Mouse (Mus musculus) gastrocnemius, postnatal 25 days (tissue): ENCODE data around the gene Cd37. TPM values are rescaled to one million over a fixed set of nuclear protein-coding genes. Genes with fewer than 3 reads are reported as not detected.
A peak's percentile ranks its signal among the peaks of the same experiment; 100 is the strongest.

Experiments
- DNase-seq: peaks from one replicate; pipeline ENCODE4 v3.0.0; 2022
- total RNA-seq, 2 experiments: library from RNA; stranded (reverse); gene quantifications; 1 replicate in 1 of 2; 2 replicates in 1 of 2; pipeline ENCODE4 v1.2.3; 2021

Cd37 gene
- total RNA-seq, 2 experiments from 2014 or later, result 1.3 to 2.0 TPM

- peak; percentile 79 for DNase-seq
Measured at GRCm38 (mm10) chr7:45204380-45205143, 34.4 kb downstream of the Cd37 start, which contains the start of gene Ccdc155. Ccdc155 (minus strand) TSS chr7:45204892.

DNA sequence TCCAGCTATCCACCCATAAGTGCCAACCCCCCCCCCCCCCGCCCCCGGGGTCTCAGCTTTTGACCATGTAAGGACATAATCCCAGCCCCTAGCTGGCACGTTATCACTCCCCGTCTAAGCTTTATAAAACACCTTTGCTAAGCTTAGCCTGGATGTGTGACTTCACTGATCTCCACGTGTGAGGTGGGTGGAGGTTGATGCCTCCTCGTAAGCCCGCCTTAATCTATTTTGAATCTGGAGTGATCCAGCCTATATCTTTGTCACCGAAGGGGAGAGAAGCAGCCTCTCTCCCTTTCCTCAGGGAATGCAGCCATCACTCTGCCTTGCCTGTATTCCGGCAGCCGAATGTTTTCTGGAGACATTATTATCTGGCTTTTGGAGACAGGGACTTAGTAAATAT is 36.3 kb downstream of the Cd37 start:
- DNase-seq, result no peak

- no peak for DNase-seq
Measured at GRCm38 (mm10) chr7:45198961-45199360, 40.0 kb downstream of the Cd37 start.

- DNase-seq, result peak; percentile 60
Measured at GRCm38 (mm10) chr7:45198435-45198834, 40.5 kb downstream of the Cd37 start.

DNA sequence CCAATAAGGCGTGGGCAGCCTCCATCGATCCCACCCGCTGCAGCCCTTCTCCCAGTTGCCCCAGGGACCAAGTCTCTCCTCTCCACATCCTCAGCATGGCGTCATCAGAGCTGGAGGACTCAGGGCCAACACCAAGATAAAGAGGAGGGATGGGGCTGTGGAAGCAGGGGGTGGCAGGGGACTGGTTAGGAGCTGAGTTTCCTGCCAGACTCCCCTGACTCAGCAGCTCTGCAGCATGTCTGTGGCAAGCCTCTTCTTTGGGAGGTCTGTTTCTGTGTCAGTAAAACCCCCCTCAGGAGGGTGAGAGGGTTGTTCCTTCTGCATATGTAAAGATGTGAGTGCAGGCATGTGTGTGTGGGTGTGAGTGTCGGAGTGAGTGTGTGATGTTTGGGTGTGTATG is 41.9 kb downstream of the Cd37 start:
- DNase-seq, result no peak

DNA sequence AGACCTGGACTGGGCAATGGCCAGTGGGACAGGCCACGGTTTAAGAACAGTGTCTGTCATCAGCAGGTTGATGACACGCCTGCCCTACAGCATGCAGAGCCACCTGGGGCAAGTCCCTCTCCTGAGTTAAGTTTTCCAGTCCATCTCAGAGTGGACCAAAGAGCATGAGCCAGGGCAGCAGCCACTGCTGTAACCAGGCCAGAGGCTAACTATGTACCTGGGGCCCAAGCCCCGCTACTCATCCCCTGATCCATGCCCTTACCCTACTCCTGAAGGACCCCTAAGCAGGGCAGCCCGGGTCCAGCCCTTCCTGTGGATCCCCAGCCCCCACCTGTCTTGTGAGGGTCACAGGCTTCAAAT is 42.8 kb downstream of the Cd37 start:
- DNase-seq, result no peak

DNA sequence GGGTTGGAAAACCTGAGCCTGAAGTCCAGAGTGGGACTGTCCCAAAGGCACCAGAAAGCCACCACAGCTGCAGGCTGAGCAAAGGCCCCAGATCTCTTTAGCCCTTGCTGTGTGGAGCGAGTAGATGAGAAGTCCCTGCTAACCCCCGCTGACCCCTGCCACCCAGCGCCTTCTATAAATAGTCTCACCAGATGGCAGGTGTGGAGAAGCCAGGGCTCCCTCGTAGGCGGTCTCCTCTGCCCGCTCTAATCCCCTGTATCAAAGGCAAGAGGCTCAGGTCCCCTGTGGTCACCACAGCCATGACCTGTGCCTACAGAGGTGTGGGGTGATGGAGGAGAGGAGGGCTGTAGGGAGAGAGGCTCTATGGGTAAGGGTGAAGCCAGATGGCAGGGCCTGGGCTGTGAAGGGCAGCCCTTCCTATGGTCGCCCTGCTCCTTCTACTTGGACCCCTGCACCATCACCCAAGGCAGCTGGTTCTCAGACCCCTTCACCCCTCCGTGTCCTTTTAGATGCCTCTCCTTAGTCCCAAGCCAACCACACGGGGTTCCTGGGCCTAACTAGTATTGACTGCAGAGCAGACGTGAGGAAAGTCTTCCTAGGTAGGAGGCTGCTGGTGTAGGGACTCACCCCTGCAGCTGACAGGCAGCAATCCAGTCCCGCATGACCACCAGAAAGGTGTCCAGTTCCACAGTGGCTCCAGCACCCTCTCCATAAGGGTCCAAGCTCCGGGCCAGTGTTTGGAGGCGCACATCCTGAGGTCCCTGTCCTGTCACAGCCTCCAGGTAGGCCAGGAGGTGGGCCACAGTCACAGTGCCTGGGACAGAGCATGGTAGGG is 43.4 kb downstream of the Cd37 start:
- DNase-seq, result peak; percentile 48

- DNase-seq, result no peak
Measured at GRCm38 (mm10) chr7:45193871-45194785, 44.8 kb downstream of the Cd37 start.

- no peak for DNase-seq
Measured at GRCm38 (mm10) chr7:45193406-45193805, 45.5 kb downstream of the Cd37 start.

DNA sequence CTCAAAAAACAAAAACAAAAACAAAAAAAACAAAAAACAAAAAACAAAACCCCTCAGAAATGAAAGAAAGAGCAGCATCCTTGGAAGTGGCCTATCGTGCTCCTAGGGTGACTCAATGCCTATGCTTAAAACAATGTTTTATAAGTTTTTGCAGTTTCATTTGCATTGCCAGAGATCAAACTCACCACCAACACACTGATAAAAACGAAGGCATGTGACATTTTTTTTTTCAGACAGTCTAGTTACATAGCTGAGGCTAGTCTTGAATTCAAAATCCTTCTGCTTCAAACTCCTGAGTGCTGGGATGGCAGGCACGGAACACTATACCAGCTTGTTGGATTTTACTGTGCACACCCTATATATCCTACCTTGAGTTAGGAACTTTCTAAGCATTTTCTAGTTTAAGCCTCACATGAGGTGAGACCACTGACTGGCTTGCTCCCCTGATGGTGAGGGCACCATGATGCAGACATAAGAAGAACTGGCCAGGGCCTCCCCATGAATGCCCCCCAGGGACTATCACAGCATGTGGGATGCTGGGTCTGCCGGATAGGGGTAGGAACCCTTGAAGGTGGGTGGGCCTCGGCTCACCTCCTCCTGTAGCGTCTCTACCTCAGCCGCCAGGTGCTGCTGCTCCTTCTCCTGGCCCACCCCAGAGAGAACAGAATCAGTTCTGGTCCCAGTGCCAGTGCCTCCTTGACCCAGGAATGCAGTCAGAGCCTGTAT is 46.2 kb downstream of the Cd37 start:
- DNase-seq, result no peak

- peak; percentile 77 for DNase-seq
Measured at GRCm38 (mm10) chr7:45191803-45192363, 47.0 kb downstream of the Cd37 start.

DNA sequence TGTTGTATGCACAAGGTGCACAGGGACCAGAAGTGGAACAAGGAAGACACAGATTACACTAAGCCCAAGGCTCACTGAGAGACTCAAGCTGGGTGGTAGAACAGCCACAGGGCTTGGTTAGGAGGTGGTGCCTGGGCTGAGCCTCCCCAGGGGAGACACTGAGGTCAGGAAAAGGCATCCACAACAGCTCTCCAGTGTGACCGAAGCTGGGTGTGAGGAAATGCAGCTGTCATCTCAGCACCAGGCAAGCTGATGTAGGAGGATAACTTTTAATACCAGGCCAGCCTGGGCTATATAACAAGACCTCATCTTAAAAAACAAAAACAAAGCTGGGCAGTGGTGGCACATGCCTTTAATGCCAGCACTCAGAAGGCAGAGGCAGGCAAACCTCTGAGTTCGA is 47.8 kb downstream of the Cd37 start:
- no peak for DNase-seq

DNA sequence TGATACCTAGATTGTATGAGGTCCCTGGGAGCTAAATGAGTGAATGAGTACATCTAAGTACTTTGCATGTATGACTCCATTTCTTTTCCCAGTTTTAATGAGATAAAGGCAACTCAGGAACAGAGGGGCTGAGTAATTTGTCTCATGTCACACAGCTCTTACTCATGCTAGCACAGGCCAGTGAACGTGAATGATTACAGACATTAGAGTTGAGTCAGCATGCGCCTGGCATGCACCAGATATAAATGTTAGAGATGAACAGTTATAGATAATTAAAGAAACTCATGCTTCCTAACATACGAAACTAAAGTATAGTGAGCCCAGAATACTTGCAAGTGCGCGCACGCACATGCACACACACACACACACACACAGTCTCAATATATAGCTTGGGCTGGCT is 48.7 kb downstream of the Cd37 start:
- no peak for DNase-seq

- no peak for DNase-seq
Measured at GRCm38 (mm10) chr7:45189600-45189999, 49.3 kb downstream of the Cd37 start.

DNA sequence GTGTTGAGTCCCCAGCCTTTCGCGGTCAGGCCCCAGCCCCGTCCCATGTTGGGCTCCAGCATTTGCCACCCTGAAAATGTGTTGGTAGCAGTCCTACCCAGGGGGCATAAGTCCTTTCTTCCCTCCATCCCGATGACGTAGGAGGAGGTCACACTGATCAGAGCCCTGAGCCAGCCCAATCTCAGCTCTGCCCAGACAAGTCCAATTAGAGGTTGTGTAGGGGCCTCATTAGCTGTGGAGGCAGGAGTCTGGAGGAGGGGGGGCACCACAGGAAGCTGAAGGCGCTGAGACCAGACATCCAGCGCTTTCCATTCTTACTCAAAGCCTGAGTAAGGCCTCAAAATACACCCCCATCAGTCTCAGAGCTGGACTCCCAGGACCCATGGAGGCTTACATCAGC is 53.0 kb downstream of the Cd37 start:
- DNase-seq, result no peak

DNA sequence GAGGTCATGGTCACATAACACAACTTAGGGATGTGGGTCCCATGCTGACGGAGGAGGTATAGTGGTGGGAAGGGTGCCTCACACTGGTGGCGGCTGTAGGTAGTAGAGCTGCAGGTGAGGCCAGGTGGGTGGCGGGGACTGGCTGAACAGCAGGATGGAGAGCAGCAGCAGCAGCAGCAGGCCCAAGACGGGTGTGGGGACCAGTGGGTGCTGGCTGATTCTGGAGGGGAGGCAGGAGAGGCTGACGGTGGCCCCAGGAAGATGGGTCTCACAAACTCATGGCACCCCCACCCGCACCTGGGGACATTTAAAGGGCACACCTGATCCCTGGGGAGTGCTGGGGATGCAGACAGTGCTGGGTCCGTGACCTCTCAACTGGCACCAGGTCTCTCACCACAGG is 55.2 kb downstream of the Cd37 start:
- no peak for DNase-seq

Other genes with a start within 250 kb of the Cd37 start
- gene Irf3, start 241.5 kb downstream of the Cd37 start, total RNA-seq, result 10 to 100 TPM; 16.1 to 20.9 TPM
- gene Bcl2l12, start 240.4 kb downstream of the Cd37 start, total RNA-seq, result 1 to 10 TPM; 7.4 to 9.6 TPM
- gene Scaf1, start 222.8 kb downstream of the Cd37 start, total RNA-seq, result 10 to 100 TPM; 35.8 to 38.1 TPM
- 10 to 100 TPM; 22.5 to 30.6 TPM for gene Rras, start 221.2 kb downstream of the Cd37 start, total RNA-seq
- gene Prr12, start 186.2 kb downstream of the Cd37 start, total RNA-seq, result 10 to 100 TPM; 14.1 to 16.1 TPM
- gene Nosip, start 176.7 kb downstream of the Cd37 start, total RNA-seq, result 10 to 100 TPM; 30.8 to 31.6 TPM
- gene Prrg2, start 176.4 kb downstream of the Cd37 start, total RNA-seq, result 1 to 10 TPM; 6.9 to 9.1 TPM
- 10 to 100 TPM; 24.0 to 32.8 TPM for gene Rcn3, start 146.9 kb downstream of the Cd37 start, total RNA-seq
- gene Fcgrt, start 135.3 kb downstream of the Cd37 start, total RNA-seq, result 10 to 100 TPM; 40.3 to 54.5 TPM
- gene Rps11, start 114.7 kb downstream of the Cd37 start, total RNA-seq, result 100 to 1,000 TPM; 413 to 448 TPM
- 100 to 1,000 TPM; 520 to 561 TPM for gene Rpl13a, start 110.4 kb downstream of the Cd37 start, total RNA-seq
- gene Gm45713, start 102.9 kb downstream of the Cd37 start, total RNA-seq, result not detected
- 1 to 10 TPM; 4.2 TPM for gene Flt3l, start 102.7 kb downstream of the Cd37 start, total RNA-seq
- 10 to 100 TPM; 32.0 to 38.1 TPM for gene Pih1d1, start 84.8 kb downstream of the Cd37 start, total RNA-seq
- gene Aldh16a1, start 84.5 kb downstream of the Cd37 start, total RNA-seq, result 10 to 100 TPM; 15.6 to 15.9 TPM
- gene Slc17a7, start 75.2 kb downstream of the Cd37 start, total RNA-seq, result 1 to 10 TPM; 1.1 to 2.5 TPM
- not detected for gene Gfy, start 59.5 kb downstream of the Cd37 start, total RNA-seq
- not detected for gene Pth2, start 58.1 kb downstream of the Cd37 start, total RNA-seq
- under 1 TPM; 0.19 to 0.23 TPM for gene Ccdc155, start 34.2 kb downstream of the Cd37 start, total RNA-seq
- not detected for gene Dkkl1, start 27.0 kb downstream of the Cd37 start, total RNA-seq
- 1 to 10 TPM; 2.5 to 2.8 TPM for gene Tead2, start 23.4 kb downstream of the Cd37 start, total RNA-seq
- gene Slc6a16, start 2.0 kb upstream of the Cd37 start, total RNA-seq, result not detected
- not detected for gene Slc6a21, start 38.4 kb upstream of the Cd37 start, total RNA-seq
- 10 to 100 TPM; 17.0 to 18.3 TPM for gene Trpm4, start 94.7 kb upstream of the Cd37 start, total RNA-seq
- gene Hrc, start 96.2 kb upstream of the Cd37 start, total RNA-seq, result 100 to 1,000 TPM; 812 to 910 TPM
- gene Ppfia3, start 127.9 kb upstream of the Cd37 start, total RNA-seq, result under 1 TPM; 0.18 to 0.38 TPM
- under 1 TPM in 1 of 2 experiments, not detected in 1; 0.67 TPM for gene Lin7b, start 131.5 kb upstream of the Cd37 start, total RNA-seq
- 10 to 100 TPM; 76.1 to 78.0 TPM for gene Snrnp70, start 156.6 kb upstream of the Cd37 start, total RNA-seq
- gene Kcna7, start 166.5 kb upstream of the Cd37 start, total RNA-seq, result 100 to 1,000 TPM in 1 of 2 experiments, 10 to 100 TPM in 1; 73.7 to 107 TPM
- 1 to 10 TPM; 3.9 to 6.6 TPM for gene Ntf5, start 174.6 kb upstream of the Cd37 start, total RNA-seq
- gene Lhb, start 181.7 kb upstream of the Cd37 start, total RNA-seq, result 1 to 10 TPM in 1 of 2 experiments, not detected in 1; 1.6 TPM
- 100 to 1,000 TPM; 243 to 327 TPM for gene Gys1, start 195.7 kb upstream of the Cd37 start, total RNA-seq
- gene Ruvbl2, start 199.0 kb upstream of the Cd37 start, total RNA-seq, result 10 to 100 TPM; 23.3 to 23.8 TPM
- 100 to 1,000 TPM; 125 to 149 TPM for gene Ftl1, start 220.8 kb upstream of the Cd37 start, total RNA-seq
- gene Bax, start 227.8 kb upstream of the Cd37 start, total RNA-seq, result 10 to 100 TPM; 15.6 to 16.9 TPM
- not detected for gene Tulp2, start 242.8 kb upstream of the Cd37 start, total RNA-seq
- gene Gm45808, start 247.7 kb upstream of the Cd37 start, total RNA-seq, result 1 to 10 TPM; 4.3 to 10.0 TPM
- gene Dhdh, start 249.7 kb upstream of the Cd37 start, total RNA-seq, result 10 to 100 TPM; 12.3 to 12.6 TPM